Mouse (Mus musculus): ENCODE data around the gene Gm10309. TPM values are rescaled to one million over a fixed set of nuclear protein-coding genes. Genes with fewer than 3 reads are reported as not detected.

Gene Gm10309
- polyA plus RNA-seq (2015; fragmentation: Nextera tagmentation; extraction: Ambion mirVana), result 0.24 and 0.37 TPM in 2 replicates

- Histone ChIP-seq H3K36me3 (ENCODE audit: control insufficient read depth, insufficient read depth, low read length) (no peaks in the 10 kb centered on the region), H3K4me2 (ENCODE audit: low read depth, low read length) (no peak within 1 kb of the TSS), H3K9me3 (ENCODE audit: control insufficient read depth, low read length) (no peaks in the 10 kb centered on the region), H3K27ac (ENCODE audit: low read length) (no peak within 1 kb of the TSS), H3K4me1 (ENCODE audit: control insufficient read depth, insufficient read depth, low read length) (no peaks in the 10 kb centered on the region), H3K27me3 (replicated peaks; ENCODE audit: control insufficient read depth, insufficient read depth, low read length) (no peaks in the 10 kb centered on the region), H3K4me3 (ENCODE audit: low read length) (no peak within 1 kb of the TSS), H3K9ac (ENCODE audit: low read depth, low read length) (no peak within 1 kb of the TSS)
- WGBS, result 89% methylated on average over 8 of the region's 8 CpGs
- no peak for ATAC-seq
Observed at GRCm38 (mm10) chr17:86505183-86505631, at the start of gene Gm10309. TSS of gene Gm10309 (minus strand) at chr17:86505232.

- no peaks in the 10 kb centered on the region for H3K36me3 ChIP-seq (ENCODE audit: control insufficient read depth, insufficient read depth, low read length)
- H3K4me2 ChIP-seq (ENCODE audit: low read depth, low read length), result no peak overlapping the region
- no peak overlapping the region for H3K4me3 ChIP-seq (ENCODE audit: low read length)
- no peaks in the 10 kb centered on the region for H3K27me3 ChIP-seq (replicated peaks; ENCODE audit: control insufficient read depth, insufficient read depth, low read length)
- no peak for ATAC-seq
- H3K27ac ChIP-seq (ENCODE audit: low read length), result no peak overlapping the region
- 79% methylated on average over 6 of the region's 6 CpGs for WGBS
- no peaks in the 10 kb centered on the region for H3K9me3 ChIP-seq (ENCODE audit: control insufficient read depth, low read length)
- H3K9ac ChIP-seq (ENCODE audit: low read depth, low read length), result no peak overlapping the region
- no peaks in the 10 kb centered on the region for H3K4me1 ChIP-seq (ENCODE audit: control insufficient read depth, insufficient read depth, low read length)
Observed at GRCm38 (mm10) chr17:86551995-86552394, 47.0 kb upstream of the Gm10309 start.

GRCm38 (mm10) chr17:86551561-86551960 lies 46.5 kb upstream of the Gm10309 start:
- Histone ChIP-seq H3K9ac (ENCODE audit: low read depth, low read length) (no peak overlapping the region), H3K9me3 (ENCODE audit: control insufficient read depth, low read length) (no peaks in the 10 kb centered on the region), H3K27ac (ENCODE audit: low read length) (no peak overlapping the region), H3K36me3 (ENCODE audit: control insufficient read depth, insufficient read depth, low read length) (no peaks in the 10 kb centered on the region), H3K27me3 (replicated peaks; ENCODE audit: control insufficient read depth, insufficient read depth, low read length) (no peaks in the 10 kb centered on the region), H3K4me2 (ENCODE audit: low read depth, low read length) (no peak overlapping the region), H3K4me1 (ENCODE audit: control insufficient read depth, insufficient read depth, low read length) (no peaks in the 10 kb centered on the region), H3K4me3 (ENCODE audit: low read length) (no peak overlapping the region)
- 73% methylated on average over 10 of the region's 10 CpGs for WGBS
- no peak for ATAC-seq

GRCm38 (mm10) chr17:86549128-86549527 lies 44.1 kb upstream of the Gm10309 start:
- Histone ChIP-seq H3K27me3 (replicated peaks; ENCODE audit: control insufficient read depth, insufficient read depth, low read length) (no peaks in the 10 kb centered on the region), H3K4me3 (ENCODE audit: low read length) (no peak overlapping the region), H3K4me1 (ENCODE audit: control insufficient read depth, insufficient read depth, low read length) (no peaks in the 10 kb centered on the region), H3K9ac (ENCODE audit: low read depth, low read length) (no peak overlapping the region), H3K9me3 (ENCODE audit: control insufficient read depth, low read length) (no peaks in the 10 kb centered on the region), H3K27ac (ENCODE audit: low read length) (no peak overlapping the region), H3K4me2 (ENCODE audit: low read depth, low read length) (no peak overlapping the region), H3K36me3 (ENCODE audit: control insufficient read depth, insufficient read depth, low read length) (no peaks in the 10 kb centered on the region)
- 89% methylated on average over 10 of the region's 10 CpGs for WGBS
- ATAC-seq, result no peak

- H3K27me3 ChIP-seq (replicated peaks; ENCODE audit: control insufficient read depth, insufficient read depth, low read length), result no peaks in the 10 kb centered on the region
- no peak overlapping the region for H3K27ac ChIP-seq (ENCODE audit: low read length)
- H3K9ac ChIP-seq (ENCODE audit: low read depth, low read length), result no peak overlapping the region
- no peaks in the 10 kb centered on the region for H3K36me3 ChIP-seq (ENCODE audit: control insufficient read depth, insufficient read depth, low read length)
- H3K4me3 ChIP-seq (ENCODE audit: low read length), result no peak overlapping the region
- no peaks in the 10 kb centered on the region for H3K9me3 ChIP-seq (ENCODE audit: control insufficient read depth, low read length)
- H3K4me2 ChIP-seq (ENCODE audit: low read depth, low read length), result no peak overlapping the region
- 75% methylated on average over 7 of the region's 7 CpGs for WGBS
- no peak for ATAC-seq
- H3K4me1 ChIP-seq (ENCODE audit: control insufficient read depth, insufficient read depth, low read length), result no peaks in the 10 kb centered on the region
Observed at GRCm38 (mm10) chr17:86546529-86546928, 41.5 kb upstream of the Gm10309 start.

GRCm38 (mm10) chr17:86539881-86540430 lies 34.9 kb upstream of the Gm10309 start:
- H3K27me3 ChIP-seq (replicated peaks; ENCODE audit: control insufficient read depth, insufficient read depth, low read length), result no peaks in the 10 kb centered on the region
- H3K4me2 ChIP-seq (ENCODE audit: low read depth, low read length), result no peak overlapping the region
- ATAC-seq, result no peak
- no peak overlapping the region for H3K27ac ChIP-seq (ENCODE audit: low read length)
- H3K9me3 ChIP-seq (ENCODE audit: control insufficient read depth, low read length), result no peaks in the 10 kb centered on the region
- no peak overlapping the region for H3K9ac ChIP-seq (ENCODE audit: low read depth, low read length)
- no peaks in the 10 kb centered on the region for H3K36me3 ChIP-seq (ENCODE audit: control insufficient read depth, insufficient read depth, low read length)
- H3K4me1 ChIP-seq (ENCODE audit: control insufficient read depth, insufficient read depth, low read length), result peaks cover 4% of the 10 kb centered on the region; the same call in 1 of the 2 replicates
- H3K4me3 ChIP-seq (ENCODE audit: low read length), result no peak overlapping the region
- WGBS, result 66% methylated on average over 18 of the region's 18 CpGs

- H3K9me3 ChIP-seq (ENCODE audit: control insufficient read depth, low read length), result no peaks in the 10 kb centered on the region
- H3K4me1 ChIP-seq (ENCODE audit: control insufficient read depth, insufficient read depth, low read length), result peaks cover 7% of the 10 kb centered on the region; the same call in 1 of the 2 replicates
- peak overlapping the region; percentile 10 for H3K4me3 ChIP-seq (ENCODE audit: low read length)
- peak overlapping the region; percentile 0; the same call in 1 of the 2 replicates for H3K9ac ChIP-seq (ENCODE audit: low read depth, low read length)
- no peaks in the 10 kb centered on the region for H3K27me3 ChIP-seq (replicated peaks; ENCODE audit: control insufficient read depth, insufficient read depth, low read length)
- 11% methylated on average over 22 of the region's 22 CpGs for WGBS
- H3K4me2 ChIP-seq (ENCODE audit: low read depth, low read length), result peak overlapping the region; percentile 40
- peak; percentile 75 for ATAC-seq
- H3K27ac ChIP-seq (ENCODE audit: low read length), result 0 out of 2 replicates have a peak overlapping the region, but pooled peaks have one; percentile 6
- H3K36me3 ChIP-seq (ENCODE audit: control insufficient read depth, insufficient read depth, low read length), result no peaks in the 10 kb centered on the region
Observed at GRCm38 (mm10) chr17:86535827-86536656, 31.0 kb upstream of the Gm10309 start.

GRCm38 (mm10) chr17:86535096-86535495 lies 30.1 kb upstream of the Gm10309 start:
- Histone ChIP-seq H3K9me3 (ENCODE audit: control insufficient read depth, low read length) (no peaks in the 10 kb centered on the region), H3K36me3 (ENCODE audit: control insufficient read depth, insufficient read depth, low read length) (no peaks in the 10 kb centered on the region), H3K27me3 (replicated peaks; ENCODE audit: control insufficient read depth, insufficient read depth, low read length) (no peaks in the 10 kb centered on the region), H3K4me2 (ENCODE audit: low read depth, low read length) (no peak overlapping the region), H3K4me3 (ENCODE audit: low read length) (no peak overlapping the region), H3K9ac (ENCODE audit: low read depth, low read length) (no peak overlapping the region), H3K27ac (ENCODE audit: low read length) (0 out of 2 replicates have a peak overlapping the region, but pooled peaks have one; percentile 31), H3K4me1 (ENCODE audit: control insufficient read depth, insufficient read depth, low read length) (peaks cover 7% of the 10 kb centered on the region; the same call in 1 of the 2 replicates)
- ATAC-seq, result peak; percentile 15
- WGBS, result 76% methylated on average over 10 of the region's 10 CpGs

- Histone ChIP-seq H3K27ac (ENCODE audit: low read length) (no peak overlapping the region), H3K4me1 (ENCODE audit: control insufficient read depth, insufficient read depth, low read length) (peaks cover 5% of the 10 kb centered on the region; the same call in 1 of the 2 replicates), H3K4me2 (ENCODE audit: low read depth, low read length) (no peak overlapping the region), H3K27me3 (replicated peaks; ENCODE audit: control insufficient read depth, insufficient read depth, low read length) (no peaks in the 10 kb centered on the region), H3K36me3 (ENCODE audit: control insufficient read depth, insufficient read depth, low read length) (no peaks in the 10 kb centered on the region), H3K4me3 (ENCODE audit: low read length) (no peak overlapping the region), H3K9ac (ENCODE audit: low read depth, low read length) (no peak overlapping the region), H3K9me3 (ENCODE audit: control insufficient read depth, low read length) (no peaks in the 10 kb centered on the region)
- 71% methylated on average over 11 of the region's 11 CpGs for WGBS
- no peak for ATAC-seq
Observed at GRCm38 (mm10) chr17:86533549-86533851, 28.5 kb upstream of the Gm10309 start.
